Mouse (Mus musculus) retina, postnatal 7 days (tissue): ENCODE measurements around the gene Gm11568.
"Not testable (repeated sequence)": the region's sequence is repeated elsewhere in the genome, so short reads cannot be mapped to it uniquely, and the experiment has no call there.

ENCODE experiments used
- DNase-seq: peaks from one replicate; pipeline ENCODE4 v3.0.0-alpha.2; 2012; ENCODE audit warnings: low read depth, low spot score

Gm11568 gene

GRCm38 (mm10) chr11:99857617-99858016 is at the start of gene Gm11568:
TSS of gene Gm11568 (plus strand) at chr11:99857917.
- DNase-seq = no peak

DNA sequence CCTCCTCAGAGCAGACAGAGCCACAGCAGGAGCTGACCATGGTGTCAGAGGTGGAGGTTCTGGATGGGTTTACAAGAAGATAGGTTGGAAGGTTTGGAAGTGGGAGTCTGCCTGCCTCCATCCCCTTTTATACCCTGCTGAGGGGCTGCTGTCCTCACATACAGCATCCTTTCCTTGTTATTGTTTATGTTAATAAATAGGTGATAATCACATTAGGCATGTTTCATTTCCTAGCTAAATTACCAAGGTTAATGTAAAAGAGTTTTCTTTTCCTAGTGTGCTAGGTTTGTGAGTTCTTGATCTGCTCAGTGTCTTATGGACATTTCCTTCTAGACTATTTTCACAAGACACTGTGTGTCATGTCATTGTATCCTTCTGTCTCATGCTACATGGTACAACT is 47.9 kb upstream of the Gm11568 start, which contains the start of gene Krtap4-13:
Gene Krtap4-13 (minus strand): TSS at position 101 of the 400 bp plus-strand sequence.
- DNase-seq = not testable (repeated sequence)

- not testable (repeated sequence) for DNase-seq
Observed at GRCm38 (mm10) chr11:99815566-99815965, 42.2 kb upstream of the Gm11568 start, which contains the start of gene Gm11564. TSS of gene Gm11564 (minus strand) at chr11:99815666.

DNA sequence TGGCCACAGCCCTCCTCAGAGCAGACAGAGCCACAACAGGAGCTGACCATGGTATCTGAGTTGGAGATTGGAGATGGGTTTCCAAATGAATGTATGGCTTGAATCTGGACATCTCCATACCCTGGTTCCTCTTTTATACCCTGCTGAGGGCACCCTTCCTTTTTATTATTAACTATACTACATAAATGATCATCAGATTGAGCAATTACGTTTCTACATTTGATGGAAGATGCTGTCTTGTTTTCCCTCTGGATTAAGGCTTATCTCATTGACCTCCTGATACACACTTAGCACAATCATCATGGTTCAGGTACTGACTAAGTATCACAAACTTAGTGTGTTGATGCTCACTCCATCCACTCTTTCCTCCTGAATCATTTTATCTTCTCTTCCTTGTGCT is 19.8 kb upstream of the Gm11568 start, which contains the start of gene 2300003K06Rik:
Gene 2300003K06Rik (minus strand): TSS at position 101 of the 400 bp plus-strand sequence.
- DNase-seq = no peak

DNA sequence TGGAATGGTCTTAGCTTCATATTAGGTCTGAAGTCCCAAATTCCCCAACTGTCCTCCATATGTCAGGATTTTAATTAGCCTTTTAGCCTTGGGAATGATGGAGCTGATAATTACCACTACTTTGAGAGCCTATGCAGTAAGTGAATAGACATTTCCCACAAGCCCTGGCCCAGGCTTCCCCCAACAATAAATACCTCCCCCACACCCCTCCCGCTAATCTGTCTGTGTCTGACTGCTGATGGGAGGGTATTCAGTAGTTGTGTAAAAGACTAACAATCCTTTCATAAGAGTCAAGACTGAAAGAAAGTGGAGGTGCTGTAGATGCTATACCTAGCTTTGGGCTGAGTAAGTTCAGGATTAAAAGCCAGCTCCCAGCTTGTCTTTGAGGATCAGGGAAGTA is 15.5 kb upstream of the Gm11568 start:
- DNase-seq = no peak

DNA sequence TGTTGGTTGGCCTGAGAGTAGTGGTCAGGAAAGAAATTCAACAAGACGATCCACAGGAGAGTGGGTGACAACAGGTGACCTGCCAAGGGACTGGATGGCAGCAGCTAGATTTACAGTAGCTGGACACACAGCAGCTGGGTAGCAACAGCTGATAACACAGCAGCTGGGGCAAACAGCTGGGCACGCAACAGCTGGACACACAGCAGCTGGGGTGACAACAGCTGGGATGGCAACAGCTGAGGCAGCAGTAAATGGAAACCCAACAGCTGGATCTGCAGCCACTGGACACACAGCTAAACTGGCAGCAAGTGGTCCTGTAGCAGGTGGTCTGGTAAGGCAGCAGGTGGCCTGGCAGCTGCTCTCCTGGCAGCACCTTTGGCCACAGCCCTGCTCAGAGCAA is 11.0 kb upstream of the Gm11568 start:
- no peak for DNase-seq

GRCm38 (mm10) chr11:99851508-99851907 is 6.2 kb upstream of the Gm11568 start, which contains the start of gene Krtap4-16:
TSS of gene Krtap4-16 (minus strand) at chr11:99851608.
- DNase-seq = no peak

- DNase-seq = no peak
Observed at GRCm38 (mm10) chr11:99854121-99854520, 3.6 kb upstream of the Gm11568 start.

- no peak for DNase-seq
Observed at GRCm38 (mm10) chr11:99858761-99859160, 1.0 kb downstream of the Gm11568 start.

DNA sequence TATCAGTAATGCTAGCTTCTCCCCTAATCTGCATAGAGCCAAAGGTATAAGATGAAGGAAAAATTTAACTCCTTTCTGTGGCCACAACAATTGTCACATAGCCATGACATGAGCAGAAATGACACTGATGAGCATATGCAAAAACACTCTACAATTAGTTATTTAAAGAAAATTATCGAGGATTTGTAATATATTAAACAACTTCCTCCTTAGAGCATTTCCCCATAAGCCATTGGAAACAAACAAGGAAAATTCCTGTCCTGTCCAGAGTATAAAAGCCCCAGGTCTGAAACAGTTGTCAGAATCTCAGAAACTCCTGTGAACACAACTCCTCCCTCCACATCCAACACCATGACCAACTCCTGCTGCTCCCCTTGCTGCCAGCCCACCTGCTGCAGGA is 6.5 kb downstream of the Gm11568 start, which contains the start of gene Gm11559:
Gene Gm11559 (plus strand): TSS at position 301 of the 400 bp plus-strand sequence.
- DNase-seq = not testable (repeated sequence)

DNA sequence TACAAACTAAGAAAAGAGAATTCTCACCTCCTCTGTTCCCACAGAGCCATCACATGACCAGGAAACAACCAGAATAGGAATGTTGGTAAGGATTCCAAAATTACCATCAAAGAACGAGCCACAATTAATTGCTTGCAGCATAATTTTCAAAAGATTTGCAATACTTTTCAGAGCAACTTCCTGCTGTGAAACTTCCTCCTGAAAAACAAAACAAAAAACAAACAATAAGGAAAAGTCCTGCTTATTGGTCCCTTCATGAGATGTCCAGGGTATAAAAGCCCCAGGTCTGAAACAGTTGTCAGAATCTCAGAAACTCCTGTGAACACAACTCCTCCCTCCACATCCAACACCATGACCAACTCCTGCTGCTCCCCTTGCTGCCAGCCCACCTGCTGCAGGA is 15.4 kb downstream of the Gm11568 start, which contains the start of gene Krtap9-1:
Gene Krtap9-1 (plus strand): TSS at position 301 of the 400 bp plus-strand sequence.
- not testable (repeated sequence) for DNase-seq

DNA sequence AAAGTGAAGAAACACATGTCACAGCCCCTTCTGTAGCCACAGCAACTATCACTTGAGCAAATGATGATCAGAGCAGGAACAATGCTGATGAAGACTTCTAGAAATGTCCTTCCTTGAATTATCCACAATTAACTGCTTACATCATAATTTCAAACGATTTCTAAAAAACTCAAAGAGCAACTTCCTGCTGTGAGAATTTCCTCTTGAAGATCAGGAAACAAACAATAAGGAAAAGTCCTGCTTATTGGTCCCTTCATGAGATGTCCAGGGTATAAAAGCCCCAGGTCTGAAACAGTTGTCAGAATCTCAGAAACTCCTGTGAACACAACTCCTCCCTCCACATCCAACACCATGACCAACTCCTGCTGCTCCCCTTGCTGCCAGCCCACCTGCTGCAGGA is 21.2 kb downstream of the Gm11568 start, which contains the start of gene Gm11567:
Gene Gm11567 (plus strand): TSS at position 301 of the 400 bp plus-strand sequence.
- not testable (repeated sequence) for DNase-seq

DNA sequence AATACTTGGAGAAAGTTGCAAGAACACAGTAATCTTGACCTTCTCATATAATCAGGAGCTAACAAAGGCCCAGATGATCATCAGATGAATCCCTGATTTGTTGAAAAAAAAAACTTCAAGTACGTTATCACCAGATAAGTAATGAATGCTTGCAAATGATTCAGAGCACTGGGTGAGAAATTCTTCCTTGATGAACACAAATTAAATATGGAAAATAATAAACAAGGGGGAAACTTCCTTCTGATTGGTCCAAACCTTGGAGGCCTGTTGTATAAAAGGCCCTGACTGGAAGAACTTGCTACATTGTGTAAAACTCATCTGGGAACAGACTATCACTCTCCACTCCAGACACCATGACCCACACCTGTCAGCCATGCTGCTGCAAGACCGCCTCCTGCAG is 49.9 kb downstream of the Gm11568 start, which contains the start of gene Krtap31-1:
Gene Krtap31-1 (plus strand): TSS at position 301 of the 400 bp plus-strand sequence.
- DNase-seq = no peak
